ENCODE assay signal across 8 mouse cellular contexts in genomic region chr4:149172666-149173065, GRCm38 (mm10). TPM values are rescaled to one million over a fixed set of nuclear protein-coding genes. Genes with fewer than 3 reads are reported as not detected.
A peak's percentile ranks its signal among the peaks of the same experiment; 100 is the strongest.
DNase-seq lines count a peak whose midpoint lies in the region; ATAC-seq and TF ChIP-seq lines count a peak whose summit lies in the region.

No protein-coding gene starts in this region.

- no peaks in the 10 kb centered on the region for H3K27me3 ChIP-seq in lung, embryonic 15.5 days

- no peak overlapping the region for H3K4me2 ChIP-seq in lung, embryonic 15.5 days

- no peak for TF ChIP-seq CTCF in layer of hippocampus, adult 2 months (conservative IDR thresholded peaks at IDR 0.05)

- peak; percentile 55; the same call in 1 of the 2 replicates for ATAC-seq in lung, embryonic 15.5 days (ENCODE audit: borderline replicate concordance, extremely low read depth, low FRiP score, low TSS enrichment)
- no peak for ATAC-seq in CD4-positive, CD25-positive, alpha-beta regulatory T cell, adult 4 months

- peaks cover 13% of the 10 kb centered on the region for H3K4me1 ChIP-seq in lung, embryonic 15.5 days

- DNase-seq in layer of hippocampus, adult 2 months (ENCODE audit: low spot score in 2 of 2) = no peak
- no peak for DNase-seq in layer of hippocampus, adult 8-10 months (ENCODE audit: low spot score in 2 of 2)
- DNase-seq in cerebellum, postnatal 10 days = peak; percentile 56 to 71
- peak; percentile 64 for DNase-seq in heart, adult 8-10 months (ENCODE audit: low spot score)
- no peak for DNase-seq in right cerebral cortex, postnatal 36 days (ENCODE audit: low spot score in 2 of 2)
- DNase-seq in thymus, postnatal 36 days = no peak

- no peak overlapping the region for H3K4me3 ChIP-seq in layer of hippocampus, adult 2 months
- no peak overlapping the region for H3K4me3 ChIP-seq in lung, embryonic 15.5 days

- H3K36me3 ChIP-seq in lung, embryonic 15.5 days = no peaks in the 10 kb centered on the region

- H3K9me3 ChIP-seq in lung, embryonic 15.5 days = no peaks in the 10 kb centered on the region

- no peak overlapping the region for H3K9ac ChIP-seq in lung, embryonic 15.5 days

- peak overlapping the region; percentile 68; the same call in 1 of the 2 replicates for H3K27ac ChIP-seq in layer of hippocampus, adult 2 months
- peak overlapping the region; percentile 70 for H3K27ac ChIP-seq in lung, embryonic 15.5 days

- WGBS in lung, embryonic 15.5 days = 34% methylated on average over 2 of the region's 2 CpGs

RNA-seq across cellular contexts. Expression of gene Pgd, which starts 6.1 kb away (rescaled TPM):
- 10 to 100 TPM; 30.8 to 32.0 TPM for total RNA-seq in layer of hippocampus, adult 2 months (2021)
- 10 to 100 TPM; 33.0 to 46.5 (median 40.5) TPM for total RNA-seq in layer of hippocampus, adult 8-10 months (2022)
- total RNA-seq in heart, adult 8-10 months (2022) = 10 to 100 TPM; 37.5 to 47.2 (median 42.3) TPM
- 117 TPM in 2 replicates for polyA plus RNA-seq in lung, embryonic 15.5 days (2015; fragmentation: Nextera tagmentation; extraction: Ambion mirVana)
- 10 to 100 TPM; 41.3 to 86.4 TPM for polyA plus RNA-seq in CD4-positive, CD25-positive, alpha-beta regulatory T cell, adult 4 months (2017; shearing (Covaris generic))

RNA-seq across cellular contexts. Expression of gene Cenps, which starts 35.2 kb away (rescaled TPM):
- 10 to 100 TPM; 19.3 to 27.1 TPM for total RNA-seq in layer of hippocampus, adult 2 months (2021)
- 10 to 100 TPM; 24.7 to 33.6 (median 29.6) TPM for total RNA-seq in layer of hippocampus, adult 8-10 months (2022)
- total RNA-seq in heart, adult 8-10 months (2022) = 10 to 100 TPM in 2 of 4 experiments, 1 to 10 TPM in 2; 6.5 to 10.8 (median 9.4) TPM
- polyA plus RNA-seq in lung, embryonic 15.5 days (2015; fragmentation: Nextera tagmentation; extraction: Ambion mirVana) = 36.2 and 40.7 TPM in 2 replicates
- polyA plus RNA-seq in CD4-positive, CD25-positive, alpha-beta regulatory T cell, adult 4 months (2017; shearing (Covaris generic)) = 1 to 10 TPM; 6.8 to 8.5 TPM

RNA-seq across cellular contexts. Expression of gene Cort, which starts 46.1 kb away (rescaled TPM):
- 10 to 100 TPM; 11.0 to 14.7 TPM for total RNA-seq in layer of hippocampus, adult 2 months (2021)
- 10 to 100 TPM in 2 of 4 experiments, 1 to 10 TPM in 2; 8.6 to 11.8 (median 10.3) TPM for total RNA-seq in layer of hippocampus, adult 8-10 months (2022)
- 1 to 10 TPM in 1 of 4 experiments, under 1 TPM in 2, not detected in 1; 0.41 to 1.1 (median 0.84) TPM for total RNA-seq in heart, adult 8-10 months (2022)
- 0.39 TPM in 1 of 2 replicates, not detected in the other for polyA plus RNA-seq in lung, embryonic 15.5 days (2015; fragmentation: Nextera tagmentation; extraction: Ambion mirVana)
- not detected for polyA plus RNA-seq in CD4-positive, CD25-positive, alpha-beta regulatory T cell, adult 4 months (2017; shearing (Covaris generic))

Comparison
In these comparisons a context has a peak if more than half of its experiments do, and no peak if none do; other contexts are left out.
1. DNase-seq: peak in cerebellum, postnatal 10 days (2 of 2) and heart, adult 8-10 months (single experiment); none in layer of hippocampus, adult 2 months (0 of 2), layer of hippocampus, adult 8-10 months (0 of 2), right cerebral cortex, postnatal 36 days (0 of 2) and thymus, postnatal 36 days (0 of 2).
2. RNA of gene Cort, which starts 46.1 kb away (total RNA-seq): 11.0 to 14.7 TPM in layer of hippocampus, adult 2 months and 8.6 to 11.8 TPM in layer of hippocampus, adult 8-10 months; 0.41 to 1.1 TPM in heart, adult 8-10 months; every median in the first group is over 4 times any median in the second.